In the genomic region with DNA sequence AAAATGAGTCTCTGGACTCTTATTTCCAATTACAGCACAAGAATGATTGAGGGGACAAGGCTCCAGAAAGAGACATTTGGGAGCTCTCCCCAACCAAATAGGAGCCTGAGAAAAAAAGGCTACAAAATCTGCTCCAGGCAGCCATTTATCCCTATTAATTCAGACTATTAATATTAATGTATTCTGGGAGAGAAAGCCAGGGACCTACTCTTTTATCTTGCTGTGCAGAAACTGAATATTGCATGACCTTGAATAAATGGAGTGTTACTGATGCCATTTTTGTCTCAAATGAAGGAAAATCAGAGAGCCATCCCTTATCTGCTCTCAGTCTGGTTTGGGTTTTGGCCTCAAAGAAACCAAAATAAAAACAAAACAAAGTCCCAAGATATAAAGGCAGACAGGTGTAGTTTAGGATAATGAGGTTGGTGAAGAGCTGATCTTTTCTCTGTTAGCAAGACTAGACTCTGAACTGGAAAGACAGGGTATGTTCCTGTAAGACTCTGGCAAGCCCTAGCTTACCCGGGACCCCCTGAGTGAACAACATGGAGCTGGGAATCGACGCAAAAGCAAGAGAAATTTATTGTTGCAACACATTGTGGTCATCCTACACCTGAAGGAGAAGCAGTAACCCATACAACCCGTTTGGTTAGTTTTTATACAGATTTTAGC, we compare ENCODE assay signal across 16 mouse cellular contexts.
"Had no signal": no experiment of that assay in that cellular context is flagged by ENCODE, and none has a peak within 500 bp of the region (broad histone marks: within the 10 kb centered on the region; RNA-seq: fewer than 3 reads in every experiment).

No protein-coding gene starts in this region.

- H3K4me2 ChIP-seq: kidney, embryonic 15.5 days; limb, embryonic 12.5 days; lung, embryonic 14.5 days; neural tube, embryonic 12.5 days; stomach, embryonic 15.5 days had no signal

- ATAC-seq: intestine, embryonic 16.5 days had no signal

- DNase-seq: kidney, adult 2 months; kidney, postnatal 14 days; layer of hippocampus, postnatal 36 days; lung, embryonic 14.5 days; lung, postnatal 10 days; retina, postnatal 1 day; thymus, adult 2 months; thymus, postnatal 25 days had no signal

- H3K36me3 ChIP-seq: kidney, embryonic 15.5 days; limb, embryonic 12.5 days; neural tube, embryonic 12.5 days; stomach, embryonic 15.5 days had no signal

- H3K9ac ChIP-seq: kidney, embryonic 15.5 days; limb, embryonic 12.5 days; liver, embryonic 14.5 days; lung, embryonic 14.5 days; neural tube, embryonic 12.5 days; stomach, embryonic 15.5 days had no signal

- H3K4me1 ChIP-seq: kidney, embryonic 15.5 days; limb, embryonic 12.5 days; megakaryocyte, embryonic 14.5 days; neural tube, embryonic 12.5 days; stomach, embryonic 15.5 days had no signal

- H3K9me3 ChIP-seq: kidney, embryonic 15.5 days; limb, embryonic 12.5 days; neural tube, embryonic 12.5 days; stomach, embryonic 15.5 days had no signal

- H3K4me3 ChIP-seq: kidney, embryonic 15.5 days; limb, embryonic 12.5 days; megakaryocyte, embryonic 14.5 days; neural tube, embryonic 12.5 days; stomach, embryonic 15.5 days had no signal

- H3K27me3 ChIP-seq: kidney, embryonic 15.5 days; limb, embryonic 12.5 days; megakaryocyte, embryonic 14.5 days; neural tube, embryonic 12.5 days; stomach, embryonic 15.5 days had no signal

- H3K27ac ChIP-seq: kidney, embryonic 15.5 days; limb, embryonic 12.5 days; liver, embryonic 14.5 days; macrophage; neural tube, embryonic 12.5 days; stomach, embryonic 15.5 days had no signal
